Comparison of ENCODE assay signal across 24 mouse cellular contexts in the genomic region with DNA sequence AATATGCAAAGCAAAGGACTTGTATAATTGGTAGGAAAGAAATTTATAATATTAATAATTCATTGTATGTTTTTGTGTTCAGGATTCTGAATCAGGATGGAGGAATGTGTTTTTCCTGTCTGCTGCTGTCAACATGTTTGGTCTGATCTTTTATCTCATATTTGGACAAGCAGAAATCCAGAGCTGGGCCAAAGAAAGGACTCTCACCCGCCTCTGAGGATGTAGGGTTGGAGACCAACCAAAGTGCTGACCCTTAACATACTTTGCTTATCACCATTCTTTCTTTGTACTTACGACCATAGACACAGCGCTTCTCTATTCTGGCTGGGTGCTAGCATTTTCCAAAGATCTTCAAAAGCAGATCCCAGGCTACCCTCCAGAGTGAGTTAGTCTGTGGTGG. TPM values are rescaled to one million over a fixed set of nuclear protein-coding genes. Genes with fewer than 3 reads are reported as not detected.
"Had no signal": no experiment of that assay in that cellular context is flagged by ENCODE, and none has a peak within 500 bp of the region (broad histone marks: within the 10 kb centered on the region; RNA-seq: fewer than 3 reads in every experiment).

No protein-coding gene starts in this region.

- H3K27me3 ChIP-seq: neural tube, embryonic 13.5 days; neural tube, embryonic 15.5 days; stomach, embryonic 15.5 days had no signal

- DNase-seq: retina, postnatal 1 day; right cerebral cortex, adult 18-20 months; right cerebral cortex, postnatal 14 days; right cerebral cortex, postnatal 25 days; right cerebral cortex, postnatal 4 days; spleen, adult 18-20 months; thymus, adult 18-20 months; thymus, adult 2 months; thymus, postnatal 14 days; thymus, postnatal 25 days; thymus, postnatal 36 days; thymus, postnatal 4 days had no signal

- H3K9me3 ChIP-seq: neural tube, embryonic 13.5 days; neural tube, embryonic 15.5 days; stomach, embryonic 15.5 days had no signal

- H3K4me3 ChIP-seq: neural tube, embryonic 13.5 days; neural tube, embryonic 15.5 days; stomach, embryonic 15.5 days had no signal

- H3K27ac ChIP-seq: neural tube, embryonic 13.5 days; neural tube, embryonic 15.5 days; stomach, embryonic 15.5 days; stomach, postnatal 0 days had no signal

- H3K36me3 ChIP-seq: neural tube, embryonic 13.5 days; neural tube, embryonic 15.5 days; stomach, embryonic 15.5 days had no signal

- H3K4me1 ChIP-seq: neural tube, embryonic 13.5 days; neural tube, embryonic 15.5 days; stomach, embryonic 15.5 days had no signal

- H3K9ac ChIP-seq: neural tube, embryonic 13.5 days; neural tube, embryonic 15.5 days; stomach, embryonic 15.5 days had no signal

- H3K4me2 ChIP-seq: neural tube, embryonic 13.5 days; neural tube, embryonic 15.5 days; stomach, embryonic 15.5 days had no signal

RNA-seq across cellular contexts. Expression of a gene that starts 15.4 kb away (rescaled TPM):
- total RNA-seq: neutrophil, adult 5-6 weeks had no signal
- polyA plus RNA-seq: neural tube, embryonic 13.5 days; neural tube, embryonic 14.5 days; neural tube, embryonic 15.5 days; small intestine, adult 2 months; spleen, adult 2 months; thymus, postnatal 0 days; urinary bladder, adult 2 months had no signal

RNA-seq across cellular contexts. Expression of a gene that starts 17.0 kb away (rescaled TPM):
- total RNA-seq: neutrophil, adult 5-6 weeks had no signal
- polyA plus RNA-seq: neural tube, embryonic 13.5 days; neural tube, embryonic 14.5 days; small intestine, adult 2 months; stomach, embryonic 14.5 days; stomach, postnatal 0 days; thymus, postnatal 0 days; urinary bladder, adult 2 months had no signal

RNA-seq across cellular contexts. Expression of a gene that starts 45.3 kb away (rescaled TPM):
- total RNA-seq: neutrophil, adult 5-6 weeks had no signal
- polyA plus RNA-seq: neural tube, embryonic 13.5 days; neural tube, embryonic 14.5 days; neural tube, embryonic 15.5 days; small intestine, adult 2 months; stomach, embryonic 14.5 days; stomach, postnatal 0 days; urinary bladder, adult 2 months had no signal

RNA-seq across cellular contexts. Expression of a gene that starts 52.5 kb away (rescaled TPM):
- total RNA-seq: neutrophil, adult 5-6 weeks had no signal
- polyA plus RNA-seq: neural tube, embryonic 13.5 days; neural tube, embryonic 14.5 days; neural tube, embryonic 15.5 days; spleen, adult 2 months; stomach, embryonic 14.5 days; stomach, embryonic 16.5 days; thymus, adult 2 months; thymus, postnatal 0 days had no signal

RNA-seq across cellular contexts. Expression of a gene that starts 58.7 kb away (rescaled TPM):
- polyA plus RNA-seq: neural tube, embryonic 13.5 days; neural tube, embryonic 14.5 days; urinary bladder, adult 2 months had no signal
